Mouse (Mus musculus): Measurements from ENCODE around the gene 4921536K21Rik.

4921536K21Rik gene

DNA sequence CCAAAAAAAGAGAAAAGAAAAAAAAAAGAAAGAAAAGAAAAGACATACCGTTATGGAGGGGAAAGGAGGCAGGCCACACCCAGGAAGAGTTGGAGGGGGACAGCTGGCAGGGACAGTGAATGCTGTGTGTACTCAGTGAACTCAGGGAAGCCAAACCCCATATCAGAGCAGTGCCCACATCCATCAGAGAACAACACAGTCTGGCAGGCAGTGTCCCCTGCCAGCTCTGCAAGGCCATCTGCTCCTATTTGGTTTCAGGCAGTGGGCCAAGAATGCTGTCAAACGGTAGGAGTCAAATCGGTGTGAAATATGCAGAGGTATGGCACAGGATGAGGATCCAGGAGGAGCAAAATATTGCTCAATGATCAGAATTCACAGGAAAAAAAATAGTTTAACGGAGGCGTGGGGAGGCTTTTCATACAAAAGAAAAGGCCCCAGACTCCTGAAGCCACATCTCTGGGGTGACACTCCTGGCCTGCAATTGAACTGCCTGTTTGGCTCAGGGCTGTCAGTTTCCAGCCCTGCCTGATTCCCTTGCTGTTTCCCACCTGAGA is 41.3 kb downstream of the 4921536K21Rik start:
- DNase-seq (ENCODE audit: low spot score): no peak

GRCm38 (mm10) chr11:3853031-3853430 is 41.9 kb downstream of the 4921536K21Rik start:
- no peak for DNase-seq (ENCODE audit: low spot score)

DNA sequence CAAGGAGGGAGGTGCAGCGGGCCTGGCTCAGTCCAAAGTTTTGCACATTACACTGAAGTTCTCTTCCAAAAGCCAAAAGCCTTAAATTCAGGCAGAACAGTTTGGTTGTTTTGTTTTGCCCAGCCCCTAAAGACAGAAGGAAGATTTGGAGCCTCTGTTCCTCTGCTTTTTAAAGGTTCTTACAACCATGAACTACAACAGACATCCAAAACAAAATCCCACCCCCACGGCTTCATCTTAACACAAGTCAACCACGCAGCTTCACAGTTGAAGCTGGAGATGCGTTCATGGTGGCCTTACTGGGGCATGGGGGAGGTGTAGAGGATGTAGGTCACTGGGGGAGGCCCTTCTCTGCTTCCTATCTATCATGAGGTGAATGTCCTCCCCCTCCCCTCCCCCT is 43.0 kb downstream of the 4921536K21Rik start:
- DNase-seq (ENCODE audit: low spot score): no peak

DNA sequence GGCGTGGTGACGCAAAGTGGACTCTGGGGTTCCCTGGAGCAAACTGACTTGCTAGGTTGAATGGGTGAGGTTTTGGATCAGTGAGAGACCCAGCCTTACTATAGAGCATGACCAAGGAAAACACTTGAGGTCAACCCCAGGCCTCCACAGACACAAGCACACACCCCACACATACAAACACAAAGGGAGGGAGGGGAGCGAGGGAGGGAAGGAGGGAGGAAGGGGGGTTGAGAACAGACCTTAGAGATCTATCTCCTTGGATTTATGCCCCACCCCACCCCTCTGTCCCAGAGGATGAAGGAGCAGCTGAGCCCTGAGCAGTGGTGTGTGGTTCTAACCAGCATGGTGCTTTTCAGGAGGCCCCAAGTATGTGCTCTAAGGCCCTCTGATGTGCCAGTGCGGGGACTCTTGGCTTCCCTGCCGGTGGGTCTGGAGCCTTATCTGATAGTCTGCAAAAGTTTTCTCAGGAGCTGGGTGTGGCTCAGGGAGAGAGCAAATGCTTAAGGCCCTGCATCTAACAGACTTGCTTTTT is 44.1 kb downstream of the 4921536K21Rik start:
- no peak for DNase-seq (ENCODE audit: low spot score)

GRCm38 (mm10) chr11:3850315-3850614 is 44.6 kb downstream of the 4921536K21Rik start:
- no peak for DNase-seq (ENCODE audit: low spot score)

GRCm38 (mm10) chr11:3849469-3850314 is 45.2 kb downstream of the 4921536K21Rik start:
- DNase-seq (ENCODE audit: low spot score): no peak

DNA sequence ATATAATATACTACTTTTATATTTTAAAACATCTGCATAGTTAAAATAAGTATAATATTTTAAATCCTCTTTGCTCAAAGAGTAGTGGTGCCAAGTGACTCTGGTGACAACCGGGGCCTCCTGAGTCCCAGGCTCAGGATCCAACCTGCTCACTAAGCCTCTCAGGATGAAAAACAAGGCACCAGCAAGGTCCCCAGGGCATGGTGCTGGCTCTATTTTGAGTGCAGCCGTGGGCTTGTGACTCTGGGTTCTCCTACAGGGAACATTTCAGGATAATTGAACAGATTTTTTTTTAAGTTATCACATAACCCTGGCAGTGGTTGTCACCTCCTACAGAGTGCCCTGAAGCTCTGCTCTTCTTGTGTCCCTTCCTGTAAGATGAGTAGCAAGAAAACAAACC is 48.5 kb downstream of the 4921536K21Rik start:
- DNase-seq (ENCODE audit: low spot score): no peak

GRCm38 (mm10) chr11:3843943-3844734 is 50.8 kb downstream of the 4921536K21Rik start:
- no peak for DNase-seq (ENCODE audit: low spot score)
